Mouse (Mus musculus) kidney, embryonic 16.5 days (tissue): ENCODE measurements around the gene Hps1. TPM values are rescaled to one million over a fixed set of nuclear protein-coding genes. Genes with fewer than 3 reads are reported as not detected.

Source experiments
- ATAC-seq: fragments of 200-750 bp; cut with Nextera tagmentation; 2 replicates; pipeline ENCODE4 v1.8.0; 2017; ENCODE audit warnings: moderate TSS enrichment; ENCODE audit not compliant: low FRiP score, low TSS enrichment
- H3K27ac ChIP-seq: fragments of 300-500 bp; sonication (generic); 2 replicates; pipeline ENCODE4 v1.5.1; 2014; ENCODE audit warnings: low read length
- H3K27me3 ChIP-seq: fragments of 300-500 bp; sonication (generic); 2 replicates; pipeline ENCODE4 v1.6.1; 2014; ENCODE audit warnings: low read length, control low read depth, mixed read lengths; ENCODE audit not compliant: insufficient read depth
- H3K36me3 ChIP-seq: fragments of 300-500 bp; sonication (generic); 2 replicates; pipeline ENCODE4 v1.6.1; 2014; ENCODE audit warnings: low read length, control low read depth, mixed read lengths; ENCODE audit not compliant: insufficient read depth
- H3K4me1 ChIP-seq: fragments of 300-500 bp; sonication (generic); 2 replicates; pipeline ENCODE4 v1.6.1; 2014; ENCODE audit warnings: low read length, control low read depth, mixed read lengths; ENCODE audit not compliant: insufficient read depth
- H3K4me2 ChIP-seq: fragments of 300-500 bp; sonication (generic); replicated peaks from 2 replicates; pipeline ENCODE4 v1.6.1; 2014; ENCODE audit warnings: low read depth, low read length
- H3K4me3 ChIP-seq: fragments of 300-500 bp; sonication (generic); 2 replicates; pipeline ENCODE4 v1.5.1; 2014; ENCODE audit warnings: mild to moderate bottlenecking, low read length
- H3K9ac ChIP-seq: fragments of 300-500 bp; sonication (generic); replicated peaks from 2 replicates; pipeline ENCODE4 v1.6.1; 2014; ENCODE audit warnings: low read length
- H3K9me3 ChIP-seq: fragments of 300-500 bp; sonication (generic); 2 replicates; pipeline ENCODE4 v1.6.1; 2016; ENCODE audit warnings: low read length, control low read depth
- WGBS: fragments of 180-500 bp; shearing (Covaris S2); extraction: QIAGEN DNeasy Blood & Tissue Kit; methylation state at CpG from one replicate; pipeline ENCODE4 v1.1.7; 2014; 5-methylcytosine and 5-hydroxymethylcytosine counted together
- polyA plus RNA-seq: library from polyadenylated mRNA; unstranded; fragments of >200 nt; fragmentation: Nextera tagmentation; extraction: Ambion mirVana; gene quantifications from 2 replicates; pipeline ENCODE4 v1.2.1, GENCODE M21; 2015

Hps1 gene
- polyA plus RNA-seq, 1 experiment from 2014 or later, result 16.8 TPM

- H3K27me3 ChIP-seq, result no peaks in the 10 kb centered on the region
- H3K4me1 ChIP-seq, result peaks cover 13% of the 10 kb centered on the region
- no peak overlapping the region for H3K4me3 ChIP-seq
- H3K9ac ChIP-seq, result no peak overlapping the region
- no peak for ATAC-seq
- H3K27ac ChIP-seq, result no peak overlapping the region
- H3K36me3 ChIP-seq, result no peaks in the 10 kb centered on the region
- WGBS, result 73% methylated on average over 8 of the region's 8 CpGs
- H3K4me2 ChIP-seq, result no peak overlapping the region
- no peaks in the 10 kb centered on the region for H3K9me3 ChIP-seq
These were observed 12.4 kb downstream of the Hps1 start for GRCm38 (mm10) chr19:42767361-42767760.

GRCm38 (mm10) chr19:42764398-42764797 lies 15.4 kb downstream of the Hps1 start:
- Histone ChIP-seq H3K4me3 (no peak overlapping the region), H3K27ac (no peak overlapping the region), H3K4me1 (peaks cover 17% of the 10 kb centered on the region; the same call in 1 of the 2 replicates), H3K4me2 (no peak overlapping the region), H3K9ac (no peak overlapping the region), H3K36me3 (no peaks in the 10 kb centered on the region), H3K9me3 (no peaks in the 10 kb centered on the region), H3K27me3 (no peaks in the 10 kb centered on the region)
- no peak for ATAC-seq
- 44% methylated on average over 10 of the region's 10 CpGs for WGBS

- Histone ChIP-seq H3K27me3 (no peaks in the 10 kb centered on the region), H3K36me3 (no peaks in the 10 kb centered on the region), H3K9ac (no peak overlapping the region), H3K9me3 (no peaks in the 10 kb centered on the region), H3K4me1 (peaks cover 39% of the 10 kb centered on the region), H3K4me3 (no peak overlapping the region), H3K4me2 (no peak overlapping the region), H3K27ac (no peak overlapping the region)
- 85% methylated on average over 6 of the region's 6 CpGs for whole genome bisulfite sequencing
- no peak for ATAC-seq
These were observed 23.1 kb downstream of the Hps1 start for GRCm38 (mm10) chr19:42756671-42757070.

- WGBS, result 55% methylated on average over 15 of the region's 15 CpGs
- H3K9ac ChIP-seq, result no peak overlapping the region
- ATAC-seq, result no peak
- no peaks in the 10 kb centered on the region for H3K36me3 ChIP-seq
- H3K4me3 ChIP-seq, result no peak overlapping the region
- H3K27me3 ChIP-seq, result no peaks in the 10 kb centered on the region
- H3K27ac ChIP-seq, result no peak overlapping the region
- H3K4me1 ChIP-seq, result peaks cover 43% of the 10 kb centered on the region
- H3K4me2 ChIP-seq, result no peak overlapping the region
- H3K9me3 ChIP-seq, result no peaks in the 10 kb centered on the region
These were observed 24.5 kb downstream of the Hps1 start for GRCm38 (mm10) chr19:42755148-42755870.

GRCm38 (mm10) chr19:42753141-42753917 lies 26.4 kb downstream of the Hps1 start:
- Histone ChIP-seq H3K36me3 (no peaks in the 10 kb centered on the region), H3K9me3 (no peaks in the 10 kb centered on the region), H3K27ac (peak overlapping the region; percentile 97), H3K27me3 (no peaks in the 10 kb centered on the region), H3K4me3 (peak overlapping the region; percentile 43), H3K9ac (peak overlapping the region; percentile 74; the same call in 1 of the 2 replicates), H3K4me2 (peak overlapping the region; percentile 66), H3K4me1 (peaks cover 46% of the 10 kb centered on the region)
- ATAC-seq, result peak; percentile 57
- 16% methylated on average over 10 of the region's 11 CpGs for WGBS

- Histone ChIP-seq H3K27ac (peak within 1 kb of the TSS; percentile 97), H3K9ac (peak within 1 kb of the TSS; percentile 74), H3K4me1 (peaks cover 45% of the 10 kb centered on the region), H3K4me2 (peak within 1 kb of the TSS; percentile 66), H3K4me3 (peak within 1 kb of the TSS; percentile 43), H3K36me3 (no peaks in the 10 kb centered on the region), H3K9me3 (no peaks in the 10 kb centered on the region), H3K27me3 (no peaks in the 10 kb centered on the region)
- 2% methylated on average over 22 of the region's 22 CpGs for WGBS
- peak; percentile 92 for ATAC-seq
These were observed 27.3 kb downstream of the Hps1 start, which contains the start of gene Pyroxd2 for GRCm38 (mm10) chr19:42752363-42752931. Gene Pyroxd2, minus strand, starts transcription at chr19:42752775.

- no peak overlapping the region for H3K4me2 ChIP-seq
- peaks cover 35% of the 10 kb centered on the region for H3K4me1 ChIP-seq
- no peak overlapping the region for H3K9ac ChIP-seq
- H3K36me3 ChIP-seq, result no peaks in the 10 kb centered on the region
- no peak overlapping the region; the same call in 1 of the 2 replicates for H3K27ac ChIP-seq
- WGBS, result 50% methylated on average over 11 of the region's 11 CpGs
- no peak overlapping the region for H3K4me3 ChIP-seq
- no peaks in the 10 kb centered on the region for H3K27me3 ChIP-seq
- H3K9me3 ChIP-seq, result no peaks in the 10 kb centered on the region
- no peak for ATAC-seq
These were observed 29.6 kb downstream of the Hps1 start for GRCm38 (mm10) chr19:42750196-42750595.

GRCm38 (mm10) chr19:42746702-42747101 lies 33.1 kb downstream of the Hps1 start:
- Histone ChIP-seq H3K4me1 (peaks cover 14% of the 10 kb centered on the region), H3K9ac (no peak overlapping the region), H3K4me2 (no peak overlapping the region), H3K4me3 (no peak overlapping the region), H3K27me3 (no peaks in the 10 kb centered on the region), H3K36me3 (no peaks in the 10 kb centered on the region), H3K9me3 (no peaks in the 10 kb centered on the region), H3K27ac (no peak overlapping the region)
- no peak for ATAC-seq
- 94% methylated on average over 8 of the region's 8 CpGs for WGBS

GRCm38 (mm10) chr19:42745869-42746224 lies 33.9 kb downstream of the Hps1 start:
- Histone ChIP-seq H3K9ac (no peak overlapping the region), H3K27me3 (no peaks in the 10 kb centered on the region), H3K9me3 (no peaks in the 10 kb centered on the region), H3K4me3 (no peak overlapping the region), H3K36me3 (no peaks in the 10 kb centered on the region), H3K27ac (no peak overlapping the region), H3K4me2 (no peak overlapping the region), H3K4me1 (peaks cover 10% of the 10 kb centered on the region)
- WGBS, result 66% methylated on average over 4 of the region's 4 CpGs
- no peak for ATAC-seq
